Mouse (Mus musculus) MEL (cell line): ENCODE results near the gene Sbk2. TPM values are rescaled to one million over a fixed set of nuclear protein-coding genes. Genes with fewer than 3 reads are reported as not detected.

Source experiments
- DNase-seq: peaks from one replicate; pipeline ENCODE4 v3.0.0; 2011; ENCODE audit warnings: low read depth, low spot score
- H3K27ac ChIP-seq: 2 replicates; pipeline ENCODE4 v1.5.1; 2012; ENCODE audit warnings: low read depth, mild to moderate bottlenecking, control low read depth, low read length, moderate library complexity; ENCODE audit not compliant: control insufficient read depth
- H3K27me3 ChIP-seq, 2 experiments: fragments of 150-350 bp in 1 of 2; sonication (generic) in 1 of 2; 2 replicates each; pipeline ENCODE4 v1.6.1; 2012; ENCODE audit warnings: low read length in 2 of 2, mild to moderate bottlenecking in 2 of 2, improper control_type of control experiment in 1 of 2, moderate library complexity in 1 of 2; ENCODE audit not compliant: insufficient read depth in 2 of 2, control insufficient read depth in 1 of 2
- H3K36me3 ChIP-seq, 2 experiments: 2 replicates each; pipeline ENCODE4 v1.6.1; 2012 to 2014; ENCODE audit warnings: low read length in 2 of 2, improper control_type of control experiment in 1 of 2, inconsistent platforms in 1 of 2, mild to moderate bottlenecking in 1 of 2; ENCODE audit not compliant: insufficient read depth in 2 of 2, control insufficient read depth in 1 of 2
- H3K4me1 ChIP-seq, 2 experiments: fragments of 150-350 bp in 1 of 2; sonication (generic) in 1 of 2; 2 replicates each; pipeline ENCODE4 v1.6.1; 2012; ENCODE audit warnings: low read length in 2 of 2, improper control_type of control experiment in 1 of 2, mild to moderate bottlenecking in 1 of 2; ENCODE audit not compliant: insufficient read depth in 2 of 2, control insufficient read depth in 1 of 2
- H3K4me3 ChIP-seq, 2 experiments: fragments of 150-350 bp in 1 of 2; sonication (generic) in 1 of 2; 2 replicates each; pipeline ENCODE4 v1.5.1; 2012; ENCODE audit warnings: low read depth in 2 of 2, low read length in 2 of 2, mild to moderate bottlenecking in 2 of 2, moderate library complexity in 2 of 2, control low read depth in 1 of 2, improper control_type of control experiment in 1 of 2; ENCODE audit not compliant: control insufficient read depth in 1 of 2, insufficient read depth in 1 of 2
- H3K79me2 ChIP-seq: 2 replicates; pipeline ENCODE4 v1.6.1; 2012; ENCODE audit warnings: mild to moderate bottlenecking, low read length, moderate library complexity; ENCODE audit not compliant: control insufficient read depth, poor library complexity, insufficient read depth
- H3K9ac ChIP-seq: 2 replicates; pipeline ENCODE4 v1.6.1; 2012; ENCODE audit warnings: low read depth, mild to moderate bottlenecking, control low read depth, low read length, moderate library complexity; ENCODE audit not compliant: control insufficient read depth, poor library complexity, severe bottlenecking
- H3K9me3 ChIP-seq: fragments of 150-350 bp; sonication (generic); replicated peaks from 2 replicates; pipeline ENCODE4 v1.6.1; 2012; ENCODE audit warnings: mild to moderate bottlenecking, low read length, improper control_type of control experiment, moderate library complexity; ENCODE audit not compliant: insufficient read depth
- BHLHE40 ChIP-seq: IDR thresholded peaks from 2 replicates; pipeline ENCODE4 v1.6.1; 2012; ENCODE audit warnings: low read depth, mild to moderate bottlenecking, inconsistent platforms, low read length, improper control_type of control experiment, borderline replicate concordance
- CHD2 ChIP-seq: IDR thresholded peaks from 2 replicates; pipeline ENCODE4 v1.6.1; 2011; ENCODE audit warnings: low read length, improper control_type of control experiment
- CTCF ChIP-seq, 3 experiments: IDR thresholded peaks in 2 of 3; conservative IDR thresholded peaks in 1 of 3; 2 replicates each; pipeline ENCODE4 v1.5.1; 2011 to 2012; ENCODE audit warnings: low read length in 3 of 3, low read depth in 2 of 3, mild to moderate bottlenecking in 2 of 3, improper control_type of control experiment in 1 of 3, inconsistent platforms in 1 of 3, mixed read lengths in 1 of 3, moderate library complexity in 1 of 3; ENCODE audit not compliant: control insufficient read depth in 1 of 3, insufficient read depth in 1 of 3, poor library complexity in 1 of 3, severe bottlenecking in 1 of 3
- E2F4 ChIP-seq: IDR thresholded peaks from 2 replicates; pipeline ENCODE4 v1.6.1; 2011; ENCODE audit warnings: low read depth, low read length, improper control_type of control experiment, borderline replicate concordance
- EP300 ChIP-seq, 2 experiments: IDR thresholded peaks; 2 replicates each; pipeline ENCODE4 v1.6.1; 2011; ENCODE audit warnings: improper control_type of control experiment in 2 of 2, low read length in 2 of 2, low read depth in 1 of 2, mild to moderate bottlenecking in 1 of 2
- ETS1 ChIP-seq: IDR thresholded peaks from 2 replicates; pipeline ENCODE4 v1.6.1; 2012; ENCODE audit warnings: low read depth, mild to moderate bottlenecking, inconsistent platforms, low read length, improper control_type of control experiment, moderate library complexity
- GABPA ChIP-seq: IDR thresholded peaks from 2 replicates; pipeline ENCODE4 v1.6.1; 2012; ENCODE audit warnings: low read depth, mild to moderate bottlenecking, inconsistent platforms, low read length, improper control_type of control experiment, moderate library complexity
- GATA1 ChIP-seq: IDR thresholded peaks from 2 replicates; pipeline ENCODE4 v1.6.1; 2011; ENCODE audit warnings: low read depth, low read length, improper control_type of control experiment
- HCFC1 ChIP-seq: IDR thresholded peaks from 2 replicates; pipeline ENCODE4 v1.6.1; 2012; ENCODE audit warnings: low read depth, mild to moderate bottlenecking, inconsistent platforms, low read length, improper control_type of control experiment, moderate library complexity
- JUND ChIP-seq: IDR thresholded peaks from 2 replicates; pipeline ENCODE4 v1.6.1; 2011; ENCODE audit warnings: low read depth, mild to moderate bottlenecking, improper control_type of control experiment, low read length
- KAT2A ChIP-seq: conservative IDR thresholded peaks from 2 replicates; pipeline ENCODE4 v1.6.1; 2012; ENCODE audit warnings: low read depth, low read length, improper control_type of control experiment, inconsistent platforms
- MAFK ChIP-seq: IDR thresholded peaks from 2 replicates; pipeline ENCODE4 v1.6.1; 2011; ENCODE audit warnings: low read depth, mild to moderate bottlenecking, low read length, improper control_type of control experiment, borderline replicate concordance
- MAX ChIP-seq: IDR thresholded peaks from 2 replicates; pipeline ENCODE4 v1.6.1; 2011; ENCODE audit warnings: low read length, improper control_type of control experiment
- MAZ ChIP-seq: IDR thresholded peaks from 2 replicates; pipeline ENCODE4 v1.6.1; 2012; ENCODE audit warnings: low read depth, mild to moderate bottlenecking, inconsistent platforms, low read length, improper control_type of control experiment
- MEF2A ChIP-seq: IDR thresholded peaks from 2 replicates; pipeline ENCODE4 v1.6.1; 2014; ENCODE audit warnings: low read depth, mild to moderate bottlenecking, inconsistent platforms, low read length, improper control_type of control experiment; ENCODE audit not compliant: poor library complexity, insufficient replicate concordance, severe bottlenecking; ENCODE audit errors: extremely low read depth
- MXI1 ChIP-seq: IDR thresholded peaks from 2 replicates; pipeline ENCODE4 v1.6.1; 2011; ENCODE audit warnings: mild to moderate bottlenecking, low read depth, low read length, improper control_type of control experiment
- MYB ChIP-seq: IDR thresholded peaks from 2 replicates; pipeline ENCODE4 v1.6.1; 2011; ENCODE audit warnings: mild to moderate bottlenecking, low read depth, low read length, improper control_type of control experiment
- MYC ChIP-seq: IDR thresholded peaks from 2 replicates; pipeline ENCODE4 v1.6.1; 2011; ENCODE audit warnings: low read depth, mild to moderate bottlenecking, low read length, improper control_type of control experiment, moderate library complexity
- NRF1 ChIP-seq: IDR thresholded peaks from 2 replicates; pipeline ENCODE4 v1.6.1; 2014; ENCODE audit warnings: low read depth, mild to moderate bottlenecking, inconsistent platforms, low read length, improper control_type of control experiment, moderate library complexity; ENCODE audit not compliant: poor library complexity, insufficient read depth, severe bottlenecking
- POLR2AphosphoS2 ChIP-seq: IDR thresholded peaks from 2 replicates; pipeline ENCODE4 v1.6.1; 2011; ENCODE audit warnings: low read length, improper control_type of control experiment
- POLR2AphosphoS5 ChIP-seq: IDR thresholded peaks from 2 replicates; pipeline ENCODE4 v1.6.1; 2012; ENCODE audit warnings: low read depth, borderline replicate concordance, mild to moderate bottlenecking, inconsistent platforms, low read length, moderate library complexity, mixed read lengths
- RCOR1 ChIP-seq: IDR thresholded peaks from 2 replicates; pipeline ENCODE4 v1.6.1; 2012; ENCODE audit warnings: low read depth, mild to moderate bottlenecking, inconsistent platforms, low read length, improper control_type of control experiment
- SIN3A ChIP-seq: IDR thresholded peaks from 2 replicates; pipeline ENCODE4 v1.6.1; 2012; ENCODE audit warnings: low read length, improper control_type of control experiment, inconsistent platforms
- TBP ChIP-seq: IDR thresholded peaks from 2 replicates; pipeline ENCODE4 v1.8.0; 2011; ENCODE audit warnings: low read depth, low read length, improper control_type of control experiment
- TCF12 ChIP-seq: IDR thresholded peaks from 2 replicates; pipeline ENCODE4 v1.6.1; 2014; ENCODE audit warnings: low read depth, mild to moderate bottlenecking, inconsistent platforms, low read length, improper control_type of control experiment, moderate library complexity
- UBTF ChIP-seq: IDR thresholded peaks from 2 replicates; pipeline ENCODE4 v1.6.1; 2012; ENCODE audit warnings: low read depth, mild to moderate bottlenecking, inconsistent platforms, low read length, improper control_type of control experiment, moderate library complexity, borderline replicate concordance; ENCODE audit not compliant: insufficient read depth
- USF2 ChIP-seq, 2 experiments: IDR thresholded peaks; 2 replicates each; pipeline ENCODE4 v1.6.1; 2011 to 2012; ENCODE audit warnings: improper control_type of control experiment in 2 of 2, low read length in 2 of 2, borderline replicate concordance in 1 of 2, inconsistent platforms in 1 of 2, low read depth in 1 of 2, mild to moderate bottlenecking in 1 of 2; ENCODE audit not compliant: insufficient read depth in 1 of 2
- polyA plus RNA-seq, 2 experiments: library from polyadenylated mRNA; stranded (reverse) in 1 of 2; unstranded in 1 of 2; fragments of >175 nt in 1 of 2; fragments of >200 nt in 1 of 2; gene quantifications; 2 replicates each; pipeline versions ENCODE4 v1.2.1 to v1.2.4; 2012; ENCODE audit warnings: low replicate concordance in 2 of 2, low read depth in 1 of 2; ENCODE audit not compliant: insufficient read length in 2 of 2, insufficient read depth in 1 of 2, missing spikeins in 1 of 2
- total RNA-seq: library from RNA; depleted of rRNA; stranded (reverse); fragments of 300-350 nt; gene quantifications from 2 replicates; pipeline ENCODE4 v1.2.3, GENCODE M21; 2012

The Sbk2 gene
- total and polyA plus RNA-seq, 3 experiments, result not detected

DNA sequence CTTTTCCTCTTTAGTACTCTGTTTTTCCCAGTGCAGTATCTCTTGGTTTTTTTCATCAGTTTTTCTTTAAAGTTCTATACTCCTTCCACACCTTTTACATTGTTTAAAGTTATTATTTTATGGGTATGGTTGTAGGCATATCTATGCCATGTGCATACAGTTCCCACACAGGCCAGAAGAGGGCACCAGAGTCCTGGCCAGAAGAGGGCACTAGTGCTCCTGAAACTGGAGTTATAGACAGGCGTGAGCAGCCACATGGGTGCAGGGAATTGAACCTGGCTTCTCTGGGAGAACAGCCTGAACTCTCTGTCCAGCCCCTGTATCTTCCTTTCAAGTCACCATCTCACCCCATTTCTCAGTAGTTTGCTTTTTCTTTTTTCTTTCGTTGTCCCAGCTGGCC, 25.8 kb downstream of the Sbk2 start (continued):
- no peak for TF ChIP-seq BHLHE40
- TF ChIP-seq CHD2, result no peak
- no peak for TF ChIP-seq NRF1
- TF ChIP-seq E2F4, result no peak
- TF ChIP-seq GABPA, result no peak

DNA sequence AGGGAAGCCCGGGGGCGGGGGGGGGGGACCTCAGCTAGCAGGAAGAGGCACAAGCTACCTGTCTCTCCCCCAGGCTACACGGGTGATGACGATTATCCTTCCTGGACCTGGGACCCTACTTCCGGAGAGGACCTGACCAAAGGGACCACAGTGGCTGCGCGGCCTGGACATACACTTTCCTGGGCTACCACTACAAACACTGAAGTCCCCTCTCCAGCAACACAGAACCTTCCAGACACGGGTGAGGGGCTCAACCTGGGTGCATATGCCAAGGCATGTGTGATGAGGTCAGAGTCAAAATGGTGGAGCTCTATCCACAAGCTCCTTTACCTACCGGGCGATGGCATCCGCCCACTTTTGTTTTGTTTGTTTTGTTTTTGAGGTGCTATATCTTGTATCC, 26.8 kb downstream of the Sbk2 start:
- H3K4me3 ChIP-seq, result no peak overlapping the region
- no peak for DNase-seq
- no peak for TF ChIP-seq MEF2A
- TF ChIP-seq MXI1, result no peak
- no peak for TF ChIP-seq MAX
- no peak for TF ChIP-seq POLR2AphosphoS2
- no peak for TF ChIP-seq BHLHE40
- no peak for TF ChIP-seq UBTF
- no peak for TF ChIP-seq MAFK
- no peak for TF ChIP-seq RCOR1
- TF ChIP-seq CTCF (IDR thresholded peaks at IDR 0.05 in 2 of 3, conservative IDR thresholded peaks at IDR 0.05 in 1 of 3; ENCODE audit: control insufficient read depth in 1 of 3, insufficient read depth in 1 of 3, low read depth in 2 of 3, low read length in 3 of 3, poor library complexity in 1 of 3, severe bottlenecking in 1 of 3), result no peak
- TF ChIP-seq SIN3A, result no peak
- no peak for TF ChIP-seq MAZ
- TF ChIP-seq TCF12, result no peak
- no peak for TF ChIP-seq EP300 (IDR thresholded peaks at IDR 0.05; ENCODE audit: low read depth in 1 of 2, low read length in 2 of 2)
- TF ChIP-seq HCFC1, result no peak
- TF ChIP-seq KAT2A, result no peak
- no peak for TF ChIP-seq CHD2
- TF ChIP-seq JUND, result no peak
- TF ChIP-seq NRF1, result no peak
- H3K4me1 ChIP-seq, result no peaks in the 10 kb centered on the region
- no peaks in the 10 kb centered on the region for H3K27me3 ChIP-seq
- H3K9ac ChIP-seq, result no peak overlapping the region
- no peaks in the 10 kb centered on the region for H3K79me2 ChIP-seq
- no peak overlapping the region for H3K27ac ChIP-seq
- H3K9me3 ChIP-seq, result no peaks in the 10 kb centered on the region
- no peaks in the 10 kb centered on the region for H3K36me3 ChIP-seq

DNA sequence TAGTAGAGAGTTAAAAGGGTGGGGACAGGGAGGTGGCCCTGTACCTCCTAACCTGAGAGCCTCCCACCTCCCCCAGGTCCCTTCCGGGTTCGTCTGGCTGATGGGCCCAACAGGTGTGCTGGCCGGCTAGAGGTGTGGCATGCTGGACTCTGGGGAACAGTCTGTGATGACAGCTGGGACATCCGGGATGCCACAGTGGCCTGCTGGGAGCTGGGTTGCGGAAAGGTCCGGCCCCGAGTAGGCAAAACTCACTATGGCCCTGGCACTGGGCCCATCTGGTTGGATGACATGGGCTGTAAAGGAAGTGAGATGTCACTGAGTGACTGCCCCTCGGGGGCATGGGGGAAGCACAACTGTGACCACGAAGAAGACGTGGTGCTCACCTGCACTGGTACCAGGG, 27.4 kb downstream of the Sbk2 start:
- H3K9me3 ChIP-seq, result no peaks in the 10 kb centered on the region
- TF ChIP-seq MYB (no peak), RCOR1 (no peak), MAX (no peak), ETS1 (no peak), GATA1 (no peak), TBP (no peak), MEF2A (no peak), EP300 (IDR thresholded peaks at IDR 0.05; ENCODE audit: low read depth in 1 of 2, low read length in 2 of 2) (no peak), USF2 (IDR thresholded peaks at IDR 0.05; ENCODE audit: borderline replicate concordance in 1 of 2, insufficient read depth in 1 of 2, low read depth in 1 of 2, low read length in 2 of 2) (no peak), MYC (no peak), CTCF (IDR thresholded peaks at IDR 0.05 in 2 of 3, conservative IDR thresholded peaks at IDR 0.05 in 1 of 3; ENCODE audit: control insufficient read depth in 1 of 3, insufficient read depth in 1 of 3, low read depth in 2 of 3, low read length in 3 of 3, poor library complexity in 1 of 3, severe bottlenecking in 1 of 3) (no peak), TCF12 (no peak), E2F4 (no peak), POLR2AphosphoS5 (no peak)
- no peaks in the 10 kb centered on the region for H3K27me3 ChIP-seq
- no peaks in the 10 kb centered on the region for H3K36me3 ChIP-seq
- H3K4me1 ChIP-seq, result no peaks in the 10 kb centered on the region
- no peak for DNase-seq
- H3K79me2 ChIP-seq, result no peaks in the 10 kb centered on the region
- no peak overlapping the region for H3K4me3 ChIP-seq
- no peak overlapping the region for H3K9ac ChIP-seq
- H3K27ac ChIP-seq, result no peak overlapping the region
